Mouse (Mus musculus) layer of hippocampus, adult 9-10 months (tissue): ENCODE measurements around the gene Ube2i.
"Not testable (repeated sequence)": the region's sequence is repeated elsewhere in the genome, so short reads cannot be mapped to it uniquely, and the experiment has no call there.

Experiments
- DNase-seq: peaks from one replicate; pipeline ENCODE4 v3.0.0; 2022; ENCODE audit warnings: low spot score

Gene Ube2i

DNA sequence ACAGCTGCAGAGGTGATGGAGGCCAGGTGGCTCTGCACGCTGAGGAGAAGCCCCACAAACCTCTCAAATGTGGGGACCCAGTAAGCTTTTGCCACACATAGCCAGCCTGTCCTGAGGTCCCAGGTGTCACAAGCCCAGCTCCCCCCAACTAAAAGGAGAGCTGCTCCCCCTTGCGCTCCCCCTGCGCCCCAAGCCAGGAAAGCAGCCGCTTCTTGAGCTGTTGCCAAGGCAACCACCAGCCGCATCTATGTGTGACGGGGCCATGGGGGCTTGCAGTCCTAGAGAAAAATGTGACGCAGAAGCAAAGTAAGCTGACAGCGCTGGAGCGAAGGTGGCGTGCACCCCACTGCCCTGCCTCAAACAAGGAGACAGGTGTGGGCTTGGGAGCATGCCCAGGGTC, 20.7 kb downstream of the Ube2i start:
- no peak for DNase-seq

DNA sequence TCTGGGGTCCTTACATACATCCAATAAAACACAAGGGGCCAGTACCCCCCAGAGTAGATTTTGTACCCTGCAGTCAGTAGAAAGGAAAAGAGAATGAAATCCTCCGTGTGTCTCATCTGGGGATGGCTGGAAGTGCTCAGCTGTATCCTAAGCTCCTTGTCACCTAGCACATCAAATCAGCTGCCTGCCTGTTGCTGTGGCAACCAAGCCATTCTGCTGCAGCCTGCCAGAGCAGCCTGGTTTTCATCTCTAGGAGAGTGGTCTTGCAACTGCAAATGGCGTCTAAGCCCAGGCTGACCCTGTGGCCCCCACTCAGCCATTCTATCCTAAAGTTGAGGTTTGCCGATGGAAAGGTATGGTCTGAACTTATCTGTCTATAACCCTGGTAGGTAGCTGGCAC, 21.8 kb downstream of the Ube2i start:
- DNase-seq = no peak

DNA sequence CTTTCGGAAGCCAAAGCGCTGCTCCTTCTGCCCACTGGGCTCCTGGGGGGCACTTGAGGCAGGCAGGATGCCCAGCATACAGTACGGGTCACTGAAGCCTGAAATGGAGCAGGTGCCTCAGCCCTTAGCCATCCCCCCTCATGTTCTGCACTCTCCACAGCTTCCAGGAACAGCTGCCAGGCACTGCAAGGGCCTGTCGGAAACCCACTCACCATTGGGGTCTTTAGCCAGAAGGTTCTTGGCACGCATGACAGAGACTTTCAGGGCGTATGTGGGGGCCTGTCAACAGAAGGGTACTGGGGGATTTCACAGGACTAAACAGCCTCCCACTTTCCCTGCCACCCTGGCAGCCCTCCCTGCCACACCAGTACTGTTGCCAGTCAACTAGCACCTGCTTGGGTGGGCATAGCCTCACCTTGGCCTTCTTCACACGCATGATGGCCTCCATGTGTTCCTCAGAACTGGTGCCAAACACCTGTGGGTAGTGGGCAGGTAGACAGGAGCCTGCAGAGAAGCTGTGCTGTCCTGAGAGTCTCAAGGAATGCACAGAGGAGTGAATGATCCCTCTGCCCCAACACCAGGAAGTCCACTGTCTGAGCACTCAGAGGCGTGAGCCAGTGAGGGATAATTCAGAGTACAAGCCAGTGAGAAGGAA, 24.1 kb downstream of the Ube2i start:
- DNase-seq = no peak

DNA sequence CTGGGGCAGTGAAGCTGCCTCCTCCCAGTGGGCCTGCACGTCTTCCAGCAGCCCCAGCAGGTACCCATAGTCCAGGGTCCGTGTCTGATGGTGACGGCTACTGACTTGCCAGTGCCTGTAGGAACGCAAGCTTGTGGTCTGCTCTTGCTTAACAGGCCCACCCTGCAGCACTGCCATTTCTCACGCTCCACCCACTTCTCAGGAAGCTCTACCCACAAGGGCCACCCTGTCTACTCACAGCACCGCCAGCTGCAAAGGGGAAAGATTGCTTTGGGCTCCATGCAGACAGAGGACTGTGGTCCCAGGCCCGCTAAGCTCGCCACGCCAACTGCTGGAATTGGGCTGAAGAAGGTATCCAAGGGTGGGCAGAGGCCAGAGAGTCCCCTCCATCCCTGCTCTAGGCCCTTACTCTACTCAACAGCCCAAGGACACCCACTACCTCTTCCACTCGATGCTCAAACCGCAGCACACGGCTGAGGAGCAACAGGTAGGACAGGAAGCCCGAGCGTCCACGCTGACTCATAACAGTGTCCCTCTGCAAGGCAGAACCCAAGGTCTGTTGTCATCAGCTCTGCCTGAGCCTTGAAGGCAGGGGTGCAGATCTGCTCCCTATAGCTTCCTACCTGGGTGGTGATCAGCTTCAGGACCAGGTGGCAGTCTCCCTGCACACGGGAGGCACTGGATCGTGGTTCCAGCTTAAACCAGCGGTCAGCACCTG, 26.2 kb downstream of the Ube2i start:
- DNase-seq = no peak

DNA sequence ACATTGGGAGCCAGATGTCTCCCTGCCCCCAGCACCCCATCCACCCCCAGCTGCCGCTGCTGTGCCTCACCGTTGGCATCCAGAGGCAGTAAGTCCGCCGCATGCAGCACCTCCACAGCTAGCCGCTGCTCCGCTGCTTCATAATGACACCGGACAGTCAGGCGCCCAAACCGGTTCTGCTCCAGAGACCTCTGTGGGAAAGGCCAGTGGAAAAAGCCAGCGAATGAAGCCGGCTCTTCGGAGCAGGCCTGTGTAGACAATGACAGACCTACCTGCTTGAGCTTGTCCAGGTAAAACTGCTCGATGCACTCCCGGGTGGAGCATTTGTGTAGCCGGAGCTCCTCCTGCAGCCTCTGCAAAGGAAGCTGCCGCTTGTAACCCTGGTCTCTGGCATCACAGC, 30.2 kb downstream of the Ube2i start:
- DNase-seq = no peak

DNA sequence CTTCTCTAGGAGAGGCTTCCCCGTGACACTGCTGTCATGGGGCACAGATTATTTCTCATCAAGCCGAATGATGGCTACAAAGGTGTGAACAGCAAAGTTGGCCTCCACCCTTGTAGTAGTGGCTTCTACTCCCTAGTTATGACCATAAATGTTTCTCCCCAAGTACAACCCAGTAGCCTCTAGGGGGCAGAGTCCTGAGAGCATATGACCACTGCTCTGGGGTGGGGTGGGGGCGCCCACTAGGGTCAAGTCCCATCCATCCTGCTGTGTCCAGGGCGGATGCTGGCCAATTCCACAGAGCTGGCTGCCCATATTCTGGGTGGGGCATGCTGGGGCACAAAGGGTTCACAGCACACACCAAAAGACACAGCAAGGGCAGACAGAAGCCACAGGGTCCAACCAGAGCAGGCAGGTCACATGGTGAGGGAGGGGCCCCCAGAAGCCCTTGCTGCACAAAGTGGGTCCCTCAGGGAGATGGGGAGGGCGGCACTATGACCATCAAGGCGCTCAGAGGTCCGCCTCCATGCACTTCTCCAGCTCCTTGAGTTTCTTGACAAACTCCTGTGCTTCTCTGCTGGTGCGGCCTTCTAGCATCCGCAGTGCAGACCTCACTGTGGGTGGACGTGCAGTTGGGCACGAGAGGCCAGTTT, 31.2 kb downstream of the Ube2i start:
- DNase-seq = no peak

DNA sequence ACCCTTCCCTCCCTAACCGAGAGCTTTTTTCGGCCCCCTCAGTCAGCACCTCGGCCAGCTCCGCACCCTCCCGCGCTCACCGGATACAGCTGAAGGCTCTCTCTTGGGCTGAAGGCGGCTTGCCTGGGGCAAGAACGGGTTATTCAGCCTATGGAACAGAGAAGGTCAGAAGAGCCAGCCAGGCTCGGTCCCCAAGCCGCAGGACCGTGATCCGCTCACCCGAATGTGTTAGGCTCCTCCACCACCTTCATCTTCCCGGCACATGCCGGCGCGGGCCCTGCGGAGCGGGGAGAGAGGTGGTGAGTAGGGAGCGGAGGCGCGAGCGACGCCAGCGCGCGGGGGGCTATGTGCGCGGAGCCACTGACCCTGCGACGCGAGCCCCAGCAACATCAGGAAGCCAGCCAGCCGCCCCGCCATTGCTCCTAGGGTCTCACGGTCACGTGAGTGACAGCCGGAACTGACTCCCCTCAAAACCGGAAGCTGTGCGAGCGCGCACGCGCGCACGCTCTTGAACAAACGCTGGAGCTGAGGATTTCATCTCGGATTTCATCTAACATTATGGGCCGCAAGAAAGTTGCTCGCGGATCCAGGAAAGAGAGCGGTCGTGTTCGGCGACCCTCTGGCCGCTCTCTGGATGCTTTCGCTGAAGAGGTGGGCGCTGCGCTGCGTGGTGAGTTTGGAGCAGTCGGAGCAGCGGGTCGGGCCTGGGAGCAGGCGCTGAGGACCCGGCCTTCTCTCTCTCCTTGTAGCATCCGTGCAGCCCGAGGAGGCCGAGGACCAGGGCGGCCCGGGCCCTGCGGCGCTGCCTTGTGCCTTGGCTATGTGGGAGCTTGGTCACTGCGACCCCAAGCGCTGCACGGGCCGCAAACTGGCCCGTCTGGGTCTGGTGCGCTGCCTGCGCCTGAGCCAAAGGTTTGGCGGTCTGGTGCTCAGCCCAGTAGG, 34.5 kb downstream of the Ube2i start, which contains the start of the genes Gnptg and Tsr3:
TSS of gene Gnptg (minus strand) at position 430 of the 942 bp plus-strand sequence.
TSS of gene Tsr3 (plus strand) at position 476 of the 942 bp plus-strand sequence.
- no peak for DNase-seq

DNA sequence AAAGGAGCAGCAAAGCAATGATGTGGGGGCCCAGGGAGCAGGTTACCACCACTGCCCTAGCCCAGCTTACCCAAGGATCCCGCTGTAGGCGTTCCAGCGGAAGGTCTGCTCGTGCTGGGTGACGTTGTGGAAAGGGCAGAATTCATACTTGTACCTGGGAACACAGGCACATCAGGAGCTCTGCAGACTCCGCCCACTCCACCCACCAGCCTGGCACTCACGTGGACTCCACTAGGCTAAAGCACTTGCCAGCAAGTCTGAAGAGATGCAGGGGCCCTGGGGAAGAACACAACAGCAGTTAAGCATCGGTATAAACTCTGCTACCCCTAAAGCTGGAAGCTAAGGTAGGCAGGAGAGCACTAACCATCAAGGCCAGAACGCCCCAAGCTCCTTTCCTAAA, 38.8 kb downstream of the Ube2i start:
- DNase-seq = no peak

DNA sequence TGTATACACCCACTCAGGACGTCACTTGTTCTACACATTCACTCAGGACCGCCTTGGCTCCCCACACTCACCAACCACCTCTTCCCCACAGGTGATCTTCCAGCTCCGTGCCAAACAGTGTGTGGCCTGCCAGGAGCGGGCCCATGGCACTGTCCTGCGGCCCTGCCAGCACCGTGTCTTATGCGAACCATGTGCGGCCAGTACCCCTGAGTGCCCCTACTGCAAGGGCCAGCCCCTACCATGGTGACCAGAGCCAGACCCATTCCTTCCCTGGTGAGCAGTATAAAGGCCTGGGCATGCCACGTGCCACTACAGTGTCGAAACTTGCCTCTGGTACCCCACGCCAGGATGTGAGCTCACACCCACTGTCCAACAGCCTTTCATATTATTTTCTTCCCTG, 42.8 kb downstream of the Ube2i start:
- DNase-seq = not testable (repeated sequence)

DNA sequence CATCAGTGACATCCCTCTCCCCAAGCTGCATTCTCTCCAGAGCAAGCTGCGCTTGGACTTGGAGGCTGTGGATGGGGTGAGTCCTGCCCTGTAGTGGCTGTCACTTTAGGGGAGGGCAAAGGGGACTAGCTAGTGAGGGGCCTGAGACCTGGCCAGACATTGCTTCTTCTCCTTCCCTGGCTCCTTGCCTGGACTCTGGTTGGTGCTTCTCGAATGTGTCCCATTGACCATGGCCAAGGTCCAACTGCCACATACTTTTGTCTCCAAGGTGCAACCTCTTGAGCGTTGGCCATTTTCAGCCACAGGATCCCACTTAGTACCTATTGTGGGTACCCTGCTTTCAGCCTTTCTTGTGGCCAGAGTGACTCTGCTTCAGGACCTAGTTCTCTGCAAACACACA, 43.7 kb downstream of the Ube2i start:
- no peak for DNase-seq

DNA sequence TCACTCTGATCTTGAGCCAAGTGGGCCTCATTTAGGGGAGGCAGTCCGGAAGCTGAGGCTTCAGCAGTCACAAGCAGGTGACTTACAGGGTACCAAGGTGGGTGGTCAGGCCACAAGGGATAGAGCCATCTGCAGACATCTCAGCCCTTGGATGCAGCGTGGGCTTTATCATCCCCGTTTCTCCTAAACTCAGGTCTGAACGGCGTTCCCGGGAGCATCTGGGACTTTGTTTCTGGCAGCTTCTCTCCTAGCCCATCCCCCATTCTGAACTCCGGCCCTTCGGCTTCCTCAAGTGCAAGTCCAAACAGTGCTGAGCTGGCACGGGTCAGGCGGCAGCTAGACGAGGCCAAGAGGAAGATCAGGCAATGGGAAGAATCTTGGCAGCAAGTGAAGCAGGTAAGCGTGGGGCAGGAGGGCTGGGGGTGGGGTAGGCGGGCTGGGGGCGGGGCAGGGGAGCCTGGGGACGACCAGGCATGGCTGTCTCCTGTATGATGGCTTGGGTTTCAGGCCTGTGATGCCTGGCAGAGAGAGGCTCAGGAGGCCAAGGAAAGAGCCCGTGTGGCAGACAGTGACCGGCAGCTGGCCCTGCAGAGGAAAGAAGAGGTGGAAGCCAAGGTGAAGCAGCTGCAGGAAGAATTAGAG, 44.3 kb downstream of the Ube2i start:
- not testable (repeated sequence) for DNase-seq

DNA sequence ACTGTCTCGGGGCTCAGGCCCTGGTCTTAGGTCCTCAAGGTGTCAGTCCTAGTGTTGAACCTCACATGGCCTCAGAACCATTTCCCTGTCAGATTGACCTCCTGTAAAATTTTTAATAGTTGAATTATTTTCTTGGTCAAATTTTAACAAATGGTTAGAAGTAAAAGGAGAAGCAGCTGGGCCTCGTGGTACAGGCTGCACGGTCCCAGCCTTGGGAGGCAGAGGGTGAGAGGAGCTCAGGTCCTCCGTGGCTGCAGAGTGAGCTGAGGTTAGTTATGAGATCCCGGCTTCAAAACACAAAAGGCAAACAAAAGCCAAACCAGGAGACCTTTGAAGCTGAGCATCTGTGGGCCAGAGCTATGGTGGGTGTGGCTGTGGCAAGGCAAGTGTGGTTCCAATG, 46.4 kb downstream of the Ube2i start:
- DNase-seq = no peak

DNA sequence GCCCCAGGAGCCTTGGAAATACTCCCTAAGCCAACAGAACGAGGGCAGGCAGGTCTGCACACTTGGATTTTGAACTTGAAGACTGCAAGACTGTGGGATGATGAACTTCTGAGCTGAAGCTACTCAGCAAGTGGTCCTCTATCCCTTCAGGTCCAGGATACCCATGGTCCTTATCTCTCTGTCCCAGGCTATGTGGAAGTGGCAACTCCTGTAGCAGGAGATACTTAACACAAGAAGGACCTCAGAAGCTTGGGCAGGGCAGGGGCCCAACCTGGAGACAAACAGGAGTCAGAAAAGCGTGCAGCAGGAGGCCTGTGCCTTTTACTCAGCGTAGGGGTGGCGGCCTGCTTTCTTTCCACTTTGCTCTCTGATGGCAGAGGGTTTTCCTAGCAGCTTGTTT, 48.8 kb downstream of the Ube2i start:
- no peak for DNase-seq

DNA sequence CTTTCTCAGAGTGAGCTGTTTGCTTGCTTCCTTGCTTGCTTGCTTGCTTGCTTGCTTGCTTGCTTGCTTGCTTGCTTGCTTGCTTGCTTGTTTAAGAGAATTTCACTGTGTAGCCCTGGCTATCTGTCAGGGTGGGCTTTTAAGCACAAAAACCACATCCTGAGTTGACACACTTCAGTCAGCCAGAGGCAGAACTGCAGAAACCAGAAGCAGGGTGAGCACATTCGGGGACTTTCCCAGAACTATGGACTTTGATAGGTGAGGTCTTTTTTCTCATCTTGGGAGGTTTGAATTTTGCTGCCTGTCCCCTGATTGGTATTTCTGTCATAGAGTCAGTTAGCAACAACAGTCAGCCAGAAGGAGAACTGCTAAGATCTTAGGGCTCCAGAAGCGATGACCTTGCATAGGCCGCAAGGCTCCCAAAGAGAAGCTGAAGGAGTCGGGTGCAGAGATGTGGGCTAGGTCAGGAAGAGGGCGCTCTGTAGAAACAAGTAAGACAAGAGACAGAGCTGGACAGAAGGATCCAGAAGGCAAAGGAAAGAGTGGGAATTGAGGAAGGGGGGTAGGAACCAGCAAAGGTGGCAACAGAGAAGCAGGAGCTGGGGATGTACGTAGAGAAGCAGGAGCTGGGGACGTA, 49.7 kb downstream of the Ube2i start:
- DNase-seq = no peak

DNA sequence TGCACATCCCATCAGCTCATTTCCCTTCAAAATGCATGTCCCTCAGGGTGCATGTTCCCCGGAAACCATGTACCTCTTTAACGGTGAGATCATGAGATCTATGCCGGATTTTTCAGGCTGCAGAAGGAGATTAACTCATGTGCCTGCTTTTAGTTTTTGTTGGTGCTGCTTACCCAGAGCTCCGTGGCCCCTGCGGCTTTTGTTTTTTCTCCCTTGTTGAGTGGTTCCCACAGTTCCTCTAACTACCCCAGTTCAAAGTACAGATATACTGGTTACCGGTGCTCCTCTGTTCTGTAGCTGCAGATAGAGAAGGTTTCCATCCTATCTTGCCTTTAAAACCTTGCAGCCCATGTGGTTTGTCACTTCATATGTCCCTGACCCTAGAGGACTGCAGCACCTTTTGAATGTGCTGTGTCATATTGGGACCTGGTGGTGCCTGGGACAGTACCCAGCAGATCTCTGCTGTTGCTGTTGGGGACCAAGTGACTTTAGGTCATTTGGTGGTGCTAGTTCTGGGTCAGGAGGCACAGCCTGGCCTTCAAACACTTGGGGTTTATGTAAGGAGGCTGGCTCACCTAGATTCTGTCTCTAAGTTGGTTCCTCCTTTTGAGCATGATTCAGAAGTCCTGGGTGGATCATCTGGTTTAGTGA, 51.3 kb downstream of the Ube2i start:
- DNase-seq = no peak

DNA sequence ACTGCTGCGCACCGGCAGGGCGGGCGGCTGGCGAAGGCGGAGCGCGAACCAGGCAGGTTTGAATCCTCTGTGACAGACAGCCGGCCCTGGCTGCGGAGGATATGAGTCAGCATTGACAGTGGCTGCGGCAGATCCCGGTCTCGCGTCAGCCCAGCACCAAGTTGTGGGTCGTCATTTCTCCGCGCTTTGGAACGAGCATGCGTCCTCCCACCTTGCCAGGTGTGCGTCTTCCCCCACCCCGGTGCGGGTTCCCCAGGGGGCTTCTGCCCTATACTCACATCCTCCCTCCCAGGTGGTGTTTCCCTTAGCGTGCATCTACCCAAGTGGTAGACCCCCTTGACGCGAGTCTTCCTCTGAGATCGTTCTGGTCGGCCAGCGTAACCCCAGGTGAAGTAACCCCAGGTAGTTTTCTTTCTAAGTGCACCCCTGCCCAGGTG, 51.9 kb downstream of the Ube2i start:
- not testable (repeated sequence) for DNase-seq

DNA sequence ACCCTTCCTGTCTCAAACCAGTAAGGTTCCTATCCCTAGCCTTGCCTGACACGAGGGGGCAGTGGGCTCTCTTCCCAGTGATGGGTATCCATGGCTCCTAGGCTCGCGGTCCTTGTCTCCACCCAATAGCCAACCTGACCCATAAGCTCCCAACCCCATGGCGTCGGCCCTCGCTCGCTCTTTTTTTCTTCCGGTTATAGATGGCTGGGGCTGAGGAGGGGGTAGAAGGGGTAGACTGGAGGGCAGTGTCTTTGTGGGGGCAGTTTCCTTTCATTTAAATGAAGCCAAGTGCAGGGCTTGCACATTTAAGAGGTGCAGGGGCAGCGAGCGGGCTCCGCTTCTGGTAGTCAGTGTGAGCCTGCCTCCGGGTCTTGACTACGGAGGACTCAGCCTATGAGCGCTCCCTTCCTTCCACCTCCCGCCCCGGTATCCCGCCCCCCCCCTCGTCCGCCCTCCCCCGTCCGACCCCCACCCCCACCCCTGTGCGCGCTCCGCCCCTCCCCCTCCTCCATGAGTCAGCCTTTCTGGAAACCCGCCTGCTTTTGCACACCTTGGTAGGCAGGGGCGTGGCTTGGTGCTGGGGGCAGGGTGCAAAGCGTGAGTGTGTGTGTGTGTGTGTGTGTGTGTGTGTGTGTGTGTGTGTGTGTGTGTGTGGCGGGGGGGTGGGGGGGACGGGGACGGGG, 52.5 kb downstream of the Ube2i start:
- no peak for DNase-seq

DNA sequence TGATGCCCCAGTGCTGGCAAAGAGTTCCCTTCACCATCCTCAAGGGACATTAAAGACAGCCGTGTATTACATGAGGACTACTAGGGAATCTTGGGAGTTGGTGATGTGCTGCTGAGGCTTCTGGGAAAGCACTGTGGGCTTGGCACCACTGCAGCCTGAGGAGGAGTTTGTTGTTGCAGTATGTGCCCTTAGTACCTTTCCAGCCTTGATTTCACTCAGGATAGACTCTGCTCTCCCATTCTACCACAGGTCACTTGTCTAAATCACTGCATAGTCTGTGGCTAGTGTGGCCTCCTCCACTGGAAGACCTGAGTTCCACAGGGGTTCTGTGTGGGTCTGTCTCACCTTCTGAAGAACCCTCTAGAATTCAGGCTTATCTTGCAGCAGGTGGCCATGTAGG, 53.7 kb downstream of the Ube2i start:
- no peak for DNase-seq

DNA sequence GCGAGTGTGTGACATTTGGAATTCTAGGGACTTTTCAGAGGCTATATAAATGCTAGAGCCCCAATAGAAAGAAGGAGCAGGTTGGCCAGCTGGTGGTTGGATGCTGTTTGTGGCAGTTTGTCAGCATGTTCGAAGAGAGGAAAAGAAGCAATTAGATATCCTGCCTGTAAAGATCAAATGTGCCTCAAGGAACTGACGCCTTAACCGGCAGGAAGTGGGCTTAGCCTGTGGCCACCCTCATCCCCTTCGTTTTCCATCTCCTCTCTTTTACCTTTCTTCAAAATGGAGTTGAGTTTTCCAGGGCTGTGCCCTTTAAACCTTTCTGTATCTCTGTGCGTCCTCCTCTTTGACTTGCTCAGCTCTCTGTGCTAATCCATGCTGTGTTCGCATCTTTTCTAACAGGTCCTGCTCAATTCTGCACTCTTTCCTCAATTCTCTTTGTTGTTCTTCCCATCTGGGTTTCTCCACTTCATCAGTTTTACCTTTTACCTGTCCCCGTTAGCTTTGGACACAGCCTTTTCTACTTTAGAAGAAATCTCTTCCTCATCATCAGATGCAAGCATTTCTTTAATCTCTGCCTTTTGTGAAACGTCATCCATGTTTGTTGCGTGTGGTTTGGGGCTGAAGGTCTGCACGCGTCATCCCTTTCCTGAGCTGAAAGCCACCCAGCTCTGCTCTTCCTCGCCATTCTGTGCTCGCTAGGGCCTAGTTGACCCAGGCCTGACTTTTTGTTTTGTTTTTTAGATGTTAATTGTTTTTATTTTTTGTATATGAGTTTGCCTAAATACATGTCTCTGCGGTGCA, 54.7 kb downstream of the Ube2i start:
- no peak for DNase-seq
